Mouse (Mus musculus): ENCODE data around the gene Ccpg1. TPM values are rescaled to one million over a fixed set of nuclear protein-coding genes. Genes with fewer than 3 reads are reported as not detected.

The Ccpg1 gene
- polyA plus RNA-seq, 1 experiment from 2014 or later: 36.8 TPM

DNA sequence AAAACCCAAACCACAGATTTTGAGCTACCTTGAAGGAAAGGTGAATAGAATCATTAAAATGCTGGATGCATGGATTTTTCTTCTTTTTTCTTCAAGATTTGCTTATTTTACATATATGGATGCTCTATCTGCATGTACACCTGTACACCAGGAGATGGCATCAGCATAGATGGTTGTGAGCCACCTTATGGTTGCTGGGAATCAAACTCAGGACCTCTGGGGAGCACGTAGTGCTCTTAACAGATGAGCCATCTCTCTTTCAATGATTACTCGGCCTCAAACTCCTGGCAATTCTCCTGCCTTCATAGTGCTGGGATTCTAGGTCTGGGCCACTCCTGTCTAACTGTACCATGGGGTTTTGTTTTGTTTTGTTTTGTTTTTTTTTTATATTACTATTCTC is 2.2 kb upstream of the Ccpg1 start:
- no peak overlapping the region for H3K4me3 ChIP-seq (replicated peaks; ENCODE audit: low read length)

DNA sequence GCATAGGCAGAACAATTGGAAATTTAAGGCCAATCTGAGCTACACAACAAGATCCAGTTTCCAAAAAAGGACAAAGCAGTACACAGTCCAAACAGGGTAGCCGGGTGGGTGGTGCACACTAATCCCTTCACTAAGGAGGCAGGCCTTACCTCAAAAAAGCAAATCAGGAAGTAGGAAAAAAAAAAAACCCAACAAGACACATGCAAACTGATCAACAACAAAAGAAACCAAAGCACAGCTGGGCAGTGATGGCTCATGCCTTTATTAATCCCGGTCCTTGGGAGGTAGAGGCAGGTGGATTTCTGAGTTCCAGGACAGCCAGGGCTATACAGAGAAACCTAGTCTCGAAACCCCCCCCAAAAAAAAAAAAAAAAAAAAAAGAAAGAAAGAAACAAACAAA is 2.5 kb downstream of the Ccpg1 start:
- Histone ChIP-seq H3K27ac (ENCODE audit: low read length) (no peak overlapping the region), H3K9me3 (replicated peaks; ENCODE audit: control insufficient read depth, low read length) (no peaks in the 10 kb centered on the region), H3K4me2 (ENCODE audit: low read depth, low read length) (no peak overlapping the region), H3K9ac (ENCODE audit: low read length) (no peak overlapping the region), H3K27me3 (ENCODE audit: control insufficient read depth, insufficient read depth, low read length) (no peaks in the 10 kb centered on the region), H3K36me3 (ENCODE audit: control insufficient read depth, insufficient read depth, low read length) (no peaks in the 10 kb centered on the region), H3K4me1 (ENCODE audit: control insufficient read depth, insufficient read depth, low read length) (peaks cover 16% of the 10 kb centered on the region), H3K4me3 (replicated peaks; ENCODE audit: low read length) (no peak overlapping the region)
- WGBS: 60% methylated on average over 3 of the region's 3 CpGs
- ATAC-seq (ENCODE audit: insufficient read depth, low FRiP score): no peak

More for the DNA sequence above, 2.2 kb upstream of the Ccpg1 start:
- Histone ChIP-seq H3K9me3 (replicated peaks; ENCODE audit: control insufficient read depth, low read length) (no peaks in the 10 kb centered on the region), H3K4me1 (ENCODE audit: control insufficient read depth, insufficient read depth, low read length) (peaks cover 16% of the 10 kb centered on the region), H3K27me3 (ENCODE audit: control insufficient read depth, insufficient read depth, low read length) (no peaks in the 10 kb centered on the region), H3K36me3 (ENCODE audit: control insufficient read depth, insufficient read depth, low read length) (no peaks in the 10 kb centered on the region), H3K27ac (ENCODE audit: low read length) (no peak overlapping the region), H3K4me2 (ENCODE audit: low read depth, low read length) (no peak overlapping the region), H3K9ac (ENCODE audit: low read length) (no peak overlapping the region)
- no peak for ATAC-seq (ENCODE audit: insufficient read depth, low FRiP score)
- 73% methylated on average over 2 of the region's 2 CpGs for WGBS

DNA sequence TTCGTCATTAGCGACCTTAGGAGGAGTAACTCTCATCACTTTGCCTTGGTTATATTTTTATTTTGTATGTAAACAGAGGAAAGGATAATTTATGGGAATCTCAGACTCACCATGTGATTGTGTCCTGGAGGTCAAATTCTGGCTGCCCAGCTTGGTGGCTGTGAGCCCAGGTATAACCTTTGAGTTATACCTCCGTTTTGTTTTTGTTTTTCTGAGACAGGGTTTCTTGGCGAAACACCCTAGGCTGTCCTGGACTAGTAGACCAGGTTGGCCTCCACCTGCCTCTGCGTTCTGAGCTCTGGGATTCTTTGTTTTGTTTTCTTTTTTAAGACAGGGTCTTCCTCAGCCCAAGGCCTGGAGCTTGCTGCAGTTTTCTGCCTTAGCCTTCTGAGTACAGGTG is 3.5 kb downstream of the Ccpg1 start:
- WGBS: 87% methylated on average over 5 of the region's 5 CpGs
- no peaks in the 10 kb centered on the region for H3K27me3 ChIP-seq (ENCODE audit: control insufficient read depth, insufficient read depth, low read length)
- H3K27ac ChIP-seq (ENCODE audit: low read length): no peak overlapping the region
- ATAC-seq (ENCODE audit: insufficient read depth, low FRiP score): no peak
- no peaks in the 10 kb centered on the region for H3K36me3 ChIP-seq (ENCODE audit: control insufficient read depth, insufficient read depth, low read length)
- H3K9me3 ChIP-seq (replicated peaks; ENCODE audit: control insufficient read depth, low read length): no peaks in the 10 kb centered on the region
- H3K4me1 ChIP-seq (ENCODE audit: control insufficient read depth, insufficient read depth, low read length): peaks cover 16% of the 10 kb centered on the region
- no peak overlapping the region for H3K4me2 ChIP-seq (ENCODE audit: low read depth, low read length)
- no peak overlapping the region for H3K4me3 ChIP-seq (replicated peaks; ENCODE audit: low read length)
- no peak overlapping the region for H3K9ac ChIP-seq (ENCODE audit: low read length)

DNA sequence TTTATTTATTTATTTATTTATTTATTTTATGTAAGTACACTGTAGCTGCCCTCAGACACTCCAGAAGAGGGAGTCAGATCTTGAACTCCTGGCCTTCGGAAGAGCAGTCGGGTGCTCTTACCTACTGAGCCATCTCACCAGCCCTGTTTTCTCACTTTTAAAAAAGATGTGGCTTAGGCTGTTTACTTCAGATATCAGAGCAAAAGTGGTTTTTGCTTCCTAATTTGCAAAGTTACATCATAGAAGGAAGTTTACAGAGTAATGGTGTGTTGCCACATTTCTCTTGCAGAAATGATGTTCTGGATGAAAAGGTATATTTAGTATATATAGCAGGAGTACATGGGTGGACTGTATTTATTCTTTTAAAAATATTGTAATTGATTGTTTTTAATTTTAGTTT is 6.2 kb downstream of the Ccpg1 start:
- H3K4me2 ChIP-seq (ENCODE audit: low read depth, low read length): no peak overlapping the region
- 89% methylated on average over 2 of the region's 2 CpGs for WGBS
- H3K36me3 ChIP-seq (ENCODE audit: control insufficient read depth, insufficient read depth, low read length): no peaks in the 10 kb centered on the region
- H3K9ac ChIP-seq (ENCODE audit: low read length): no peak overlapping the region
- no peaks in the 10 kb centered on the region for H3K27me3 ChIP-seq (ENCODE audit: control insufficient read depth, insufficient read depth, low read length)
- H3K4me3 ChIP-seq (replicated peaks; ENCODE audit: low read length): no peak overlapping the region
- no peaks in the 10 kb centered on the region for H3K9me3 ChIP-seq (replicated peaks; ENCODE audit: control insufficient read depth, low read length)
- H3K27ac ChIP-seq (ENCODE audit: low read length): no peak overlapping the region
- no peak for ATAC-seq (ENCODE audit: insufficient read depth, low FRiP score)
- H3K4me1 ChIP-seq (ENCODE audit: control insufficient read depth, insufficient read depth, low read length): peaks cover 2% of the 10 kb centered on the region

DNA sequence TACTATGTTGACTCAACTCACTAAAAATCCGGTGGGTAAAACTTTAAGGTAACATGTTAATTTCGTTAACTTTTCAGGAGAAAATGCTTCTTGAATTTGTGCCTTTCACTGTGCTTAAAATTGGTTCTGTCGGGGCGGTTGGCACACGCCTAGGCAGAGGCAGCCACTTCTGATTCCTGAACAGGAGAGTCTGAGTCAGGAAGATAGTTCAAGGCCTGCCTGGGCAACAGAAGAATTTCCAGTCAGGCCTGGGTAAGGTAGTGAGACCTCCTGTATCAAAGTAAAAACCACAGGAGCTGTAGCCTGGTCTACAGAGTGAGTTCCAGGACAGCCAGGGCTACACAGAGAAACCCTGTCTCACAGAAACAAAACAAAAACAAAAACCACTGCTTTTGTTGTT is 7.3 kb downstream of the Ccpg1 start:
- no peak for ATAC-seq (ENCODE audit: insufficient read depth, low FRiP score)
- Histone ChIP-seq H3K27ac (ENCODE audit: low read length) (no peak overlapping the region), H3K4me1 (ENCODE audit: control insufficient read depth, insufficient read depth, low read length) (no peaks in the 10 kb centered on the region), H3K9me3 (replicated peaks; ENCODE audit: control insufficient read depth, low read length) (no peaks in the 10 kb centered on the region), H3K36me3 (ENCODE audit: control insufficient read depth, insufficient read depth, low read length) (no peaks in the 10 kb centered on the region), H3K27me3 (ENCODE audit: control insufficient read depth, insufficient read depth, low read length) (no peaks in the 10 kb centered on the region), H3K4me2 (ENCODE audit: low read depth, low read length) (no peak overlapping the region), H3K4me3 (replicated peaks; ENCODE audit: low read length) (no peak overlapping the region), H3K9ac (ENCODE audit: low read length) (no peak overlapping the region)
- WGBS: 89% methylated on average over 5 of the region's 5 CpGs

DNA sequence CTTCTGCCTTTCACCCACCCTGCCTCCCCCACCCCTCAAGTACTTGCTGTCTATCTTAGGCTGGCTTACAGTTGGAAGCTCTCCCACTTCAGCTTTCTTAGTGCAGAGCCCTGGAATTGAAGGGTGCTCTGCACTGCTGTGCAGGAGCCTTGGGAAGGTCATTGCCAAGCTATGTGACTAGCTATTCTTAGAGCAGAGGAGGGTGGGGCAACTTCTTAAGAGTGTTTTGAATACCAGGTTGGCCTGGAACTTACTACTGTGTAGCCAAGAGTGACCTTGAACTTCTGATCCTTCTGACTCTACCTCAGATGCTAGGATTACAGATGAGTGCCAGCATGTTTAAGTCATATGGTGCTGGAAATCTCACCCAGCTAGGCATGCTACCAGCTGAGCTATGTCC is 10.9 kb downstream of the Ccpg1 start:
- no peak for ATAC-seq (ENCODE audit: insufficient read depth, low FRiP score)

DNA sequence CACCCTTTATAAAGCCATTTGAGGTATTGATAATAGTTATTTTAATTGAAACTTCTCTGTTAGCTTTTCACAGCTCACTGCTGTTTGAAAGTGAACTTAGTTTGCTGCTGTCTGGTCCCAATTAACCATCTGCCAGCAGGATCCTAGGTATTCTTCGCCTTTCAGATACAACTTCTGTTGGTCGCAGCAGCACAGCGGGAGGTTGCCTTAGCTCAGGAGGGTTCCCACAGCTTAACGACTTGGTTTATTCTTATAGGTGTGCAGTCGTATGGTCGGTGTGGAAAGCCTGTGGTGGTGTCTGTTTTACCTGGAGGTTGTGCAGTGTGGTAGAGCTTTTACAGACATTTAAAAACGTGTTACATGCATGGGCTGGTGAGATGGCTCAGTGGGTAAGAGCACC is 11.6 kb downstream of the Ccpg1 start:
- WGBS: 75% methylated on average over 7 of the region's 7 CpGs
- no peak overlapping the region for H3K9ac ChIP-seq (ENCODE audit: low read length)
- ATAC-seq (ENCODE audit: insufficient read depth, low FRiP score): no peak

More for the DNA sequence above, 10.9 kb downstream of the Ccpg1 start:
- Histone ChIP-seq H3K4me2 (ENCODE audit: low read depth, low read length) (no peak overlapping the region), H3K4me1 (ENCODE audit: control insufficient read depth, insufficient read depth, low read length) (no peaks in the 10 kb centered on the region), H3K36me3 (ENCODE audit: control insufficient read depth, insufficient read depth, low read length) (no peaks in the 10 kb centered on the region), H3K9me3 (replicated peaks; ENCODE audit: control insufficient read depth, low read length) (no peaks in the 10 kb centered on the region), H3K27ac (ENCODE audit: low read length) (no peak overlapping the region), H3K27me3 (ENCODE audit: control insufficient read depth, insufficient read depth, low read length) (no peaks in the 10 kb centered on the region), H3K4me3 (replicated peaks; ENCODE audit: low read length) (no peak overlapping the region), H3K9ac (ENCODE audit: low read length) (no peak overlapping the region)

DNA sequence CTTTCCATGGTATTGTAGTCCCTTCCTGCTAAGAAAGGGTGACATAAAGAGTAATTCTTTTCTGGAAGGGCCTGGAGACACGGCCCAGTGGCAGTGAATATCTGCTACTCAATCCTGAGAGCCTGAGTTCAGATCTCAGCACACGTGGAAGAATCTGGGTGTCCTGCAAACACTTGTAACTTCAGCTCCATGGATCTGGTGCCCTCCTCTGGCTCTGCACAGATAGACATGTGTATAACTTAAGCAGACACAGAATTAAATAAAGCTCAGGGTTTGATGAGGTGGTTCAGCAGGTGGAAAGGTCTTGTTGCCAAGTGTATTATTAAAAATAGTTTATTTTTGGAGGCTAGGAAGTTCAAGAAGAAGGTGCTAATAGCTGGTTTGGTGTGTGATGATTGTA is 15.3 kb downstream of the Ccpg1 start:
- no peak for ATAC-seq (ENCODE audit: insufficient read depth, low FRiP score)
- no peak overlapping the region for H3K4me3 ChIP-seq (replicated peaks; ENCODE audit: low read length)
- 64% methylated on average over 2 of the region's 2 CpGs for WGBS
- no peak overlapping the region for H3K27ac ChIP-seq (ENCODE audit: low read length)
- H3K9me3 ChIP-seq (replicated peaks; ENCODE audit: control insufficient read depth, low read length): no peaks in the 10 kb centered on the region
- H3K27me3 ChIP-seq (ENCODE audit: control insufficient read depth, insufficient read depth, low read length): no peaks in the 10 kb centered on the region
- no peak overlapping the region for H3K4me2 ChIP-seq (ENCODE audit: low read depth, low read length)
- no peaks in the 10 kb centered on the region for H3K4me1 ChIP-seq (ENCODE audit: control insufficient read depth, insufficient read depth, low read length)
- no peak overlapping the region for H3K9ac ChIP-seq (ENCODE audit: low read length)
- no peaks in the 10 kb centered on the region for H3K36me3 ChIP-seq (ENCODE audit: control insufficient read depth, insufficient read depth, low read length)

More for the DNA sequence above, 11.6 kb downstream of the Ccpg1 start:
- Histone ChIP-seq H3K36me3 (ENCODE audit: control insufficient read depth, insufficient read depth, low read length) (no peaks in the 10 kb centered on the region), H3K4me1 (ENCODE audit: control insufficient read depth, insufficient read depth, low read length) (no peaks in the 10 kb centered on the region), H3K27ac (ENCODE audit: low read length) (no peak overlapping the region), H3K27me3 (ENCODE audit: control insufficient read depth, insufficient read depth, low read length) (no peaks in the 10 kb centered on the region), H3K4me3 (replicated peaks; ENCODE audit: low read length) (no peak overlapping the region), H3K9me3 (replicated peaks; ENCODE audit: control insufficient read depth, low read length) (no peaks in the 10 kb centered on the region), H3K4me2 (ENCODE audit: low read depth, low read length) (no peak overlapping the region)

DNA sequence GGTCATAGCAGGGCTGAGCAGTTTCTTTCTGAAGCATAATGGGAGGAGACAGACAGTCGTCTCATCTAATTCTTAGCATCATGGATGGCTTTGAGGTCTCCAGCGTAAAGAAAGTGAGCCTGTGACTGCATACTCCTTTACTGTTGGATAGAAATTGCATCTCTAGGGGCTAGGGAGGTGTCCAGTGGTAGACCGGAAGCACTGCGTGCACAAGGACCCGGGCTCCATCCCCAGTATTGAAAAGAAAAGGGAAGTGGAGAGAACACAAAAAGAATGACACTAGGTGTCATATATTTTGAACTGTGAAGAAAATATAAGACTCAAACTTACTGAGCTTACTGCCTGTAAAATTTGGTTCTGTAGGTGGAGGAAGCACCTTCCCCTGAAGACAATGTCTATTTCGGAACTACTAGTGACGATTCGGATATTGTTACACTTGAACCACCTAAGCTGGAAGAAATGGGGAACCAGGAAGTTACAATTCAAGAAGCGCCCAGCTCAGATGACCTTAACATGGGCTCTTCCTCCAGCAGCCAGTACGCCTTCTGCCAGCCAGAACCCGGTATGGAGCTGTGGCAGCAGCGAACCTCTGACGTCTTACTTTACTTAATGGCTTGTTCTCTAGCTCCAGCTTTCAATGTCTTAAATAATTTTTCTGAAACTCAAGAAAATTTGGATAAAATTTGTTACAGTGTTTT is 16.2 kb downstream of the Ccpg1 start:
- Histone ChIP-seq H3K27me3 (ENCODE audit: control insufficient read depth, insufficient read depth, low read length) (no peaks in the 10 kb centered on the region), H3K36me3 (ENCODE audit: control insufficient read depth, insufficient read depth, low read length) (no peaks in the 10 kb centered on the region), H3K9ac (ENCODE audit: low read length) (no peak overlapping the region), H3K27ac (ENCODE audit: low read length) (no peak overlapping the region), H3K4me2 (ENCODE audit: low read depth, low read length) (no peak overlapping the region), H3K9me3 (replicated peaks; ENCODE audit: control insufficient read depth, low read length) (no peaks in the 10 kb centered on the region), H3K4me1 (ENCODE audit: control insufficient read depth, insufficient read depth, low read length) (no peaks in the 10 kb centered on the region), H3K4me3 (replicated peaks; ENCODE audit: low read length) (no peak overlapping the region)
- ATAC-seq (ENCODE audit: insufficient read depth, low FRiP score): no peak
- 82% methylated on average over 13 of the region's 13 CpGs for WGBS

Measured in stomach, embryonic 16.5 days (tissue).